Mouse (Mus musculus) stomach, postnatal 0 days (tissue): ENCODE measurements around the gene Pappa.

Experiments
- CTCF ChIP-seq: IDR thresholded peaks from 2 replicates; pipeline ENCODE4 v1.5.1; 2016; ENCODE audit warnings: antibody characterized with exemption, low read depth, mild to moderate bottlenecking, moderate library complexity
- EP300 ChIP-seq: optimal IDR thresholded peaks from 2 replicates; pipeline ENCODE3; 2016; ENCODE audit warnings: antibody characterized with exemption

DNA sequence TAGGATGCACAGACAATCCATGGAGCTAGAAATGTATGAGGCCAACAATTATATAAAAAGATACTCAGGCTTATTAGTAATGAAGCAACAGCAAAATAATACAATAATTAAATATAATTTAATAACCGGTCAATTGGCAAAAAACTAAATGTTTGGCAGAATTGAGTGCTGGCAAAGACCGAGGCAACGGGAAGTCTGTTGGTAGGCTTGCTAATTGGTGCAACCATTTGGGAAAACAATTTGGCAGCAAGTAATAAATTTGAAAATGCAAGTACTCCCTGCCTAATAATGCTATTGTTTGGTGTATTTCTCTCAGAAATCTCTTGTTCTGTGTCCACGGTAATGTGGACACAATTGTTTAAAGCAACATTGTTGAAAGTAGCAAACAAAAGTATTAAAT lies 99.9 kb downstream of the Pappa start:
- TF ChIP-seq CTCF = no peak
- no peak for TF ChIP-seq EP300
